Mouse (Mus musculus): ENCODE results near the gene Tmem199. TPM values are rescaled to one million over a fixed set of nuclear protein-coding genes. Genes with fewer than 3 reads are reported as not detected.
"Not testable (repeated sequence)": the region's sequence is repeated elsewhere in the genome, so short reads cannot be mapped to it uniquely, and the experiment has no call there.

Gene Tmem199
- polyA plus RNA-seq, 1 experiment from 2014 or later: 93.6 TPM

- peaks cover 44% of the 10 kb centered on the region for H3K36me3 ChIP-seq
- no peak for ATAC-seq (ENCODE audit: low FRiP score)
- no peak overlapping the region for H3K4me3 ChIP-seq
- no peak overlapping the region for H3K9ac ChIP-seq
- H3K4me2 ChIP-seq: no peak overlapping the region
- H3K27ac ChIP-seq: no peak overlapping the region
- 94% methylated on average over 7 of the region's 7 CpGs for WGBS
- H3K4me1 ChIP-seq (replicated peaks): peaks cover 11% of the 10 kb centered on the region
- H3K9me3 ChIP-seq: no peaks in the 10 kb centered on the region
- no peaks in the 10 kb centered on the region for H3K27me3 ChIP-seq
These were observed 32.6 kb upstream of the Tmem199 start for GRCm38 (mm10) chr11:78544449-78545111.

DNA sequence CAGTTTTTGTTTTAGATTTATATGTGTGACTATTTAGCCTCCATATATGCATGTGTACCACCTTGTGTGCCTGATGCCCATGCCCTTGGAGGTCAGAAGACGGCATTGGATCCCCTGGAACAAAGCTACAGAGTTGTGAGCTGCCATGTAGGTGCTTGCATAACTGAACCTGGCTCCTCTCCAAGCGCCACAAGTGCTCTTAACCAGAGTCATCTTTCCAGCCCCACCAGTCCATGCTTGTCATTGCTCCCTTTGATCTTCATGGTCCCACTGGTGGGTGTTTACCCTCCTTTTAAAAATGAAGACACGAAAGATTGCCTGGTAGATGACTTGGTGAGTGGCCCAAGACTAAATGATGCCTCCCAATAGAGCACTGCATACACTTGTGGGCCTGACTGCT, 28.4 kb upstream of the Tmem199 start:
- Histone ChIP-seq H3K27me3 (no peaks in the 10 kb centered on the region), H3K36me3 (peaks cover 53% of the 10 kb centered on the region), H3K27ac (no peak overlapping the region), H3K9me3 (no peaks in the 10 kb centered on the region), H3K4me1 (replicated peaks) (peaks cover 20% of the 10 kb centered on the region), H3K4me3 (no peak overlapping the region), H3K9ac (no peak overlapping the region), H3K4me2 (no peak overlapping the region)
- WGBS: 93% methylated on average over 3 of the region's 3 CpGs
- ATAC-seq (ENCODE audit: low FRiP score): no peak

DNA sequence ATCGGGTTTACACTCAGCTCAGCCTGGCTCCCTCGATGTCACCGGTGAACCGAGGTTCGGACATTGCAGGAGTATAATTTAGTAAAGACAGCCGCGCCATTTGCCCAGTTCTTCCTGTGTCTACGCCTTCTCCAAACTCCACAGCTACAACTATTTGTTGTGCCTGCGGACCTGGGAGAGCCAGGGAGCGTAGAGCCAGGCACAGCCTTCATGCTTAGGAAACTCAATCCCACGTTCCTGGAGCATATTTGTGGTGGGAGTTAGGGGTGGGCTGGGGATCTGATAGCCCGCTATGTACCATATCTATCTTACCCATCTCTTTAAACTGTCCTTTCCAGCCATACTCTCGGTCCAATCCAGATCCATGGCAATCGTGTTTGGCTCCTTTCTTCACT, 24.7 kb upstream of the Tmem199 start:
- no peak; the same call in 1 of the 2 replicates for ATAC-seq (ENCODE audit: low FRiP score)
- Histone ChIP-seq H3K9me3 (no peaks in the 10 kb centered on the region), H3K36me3 (peaks cover 33% of the 10 kb centered on the region), H3K27ac (peak overlapping the region; percentile 90), H3K4me1 (replicated peaks) (peaks cover 33% of the 10 kb centered on the region), H3K4me2 (peak overlapping the region; percentile 86), H3K9ac (peak overlapping the region; percentile 89), H3K27me3 (no peaks in the 10 kb centered on the region), H3K4me3 (peak overlapping the region; percentile 73)
- 2% methylated on average over 14 of the region's 14 CpGs for WGBS

GRCm38 (mm10) chr11:78536080-78536689, 24.2 kb upstream of the Tmem199 start, which contains the start of the genes Tnfaip1 and Ift20:
Tnfaip1 (minus strand) TSS chr11:78536332.
Ift20 (plus strand) TSS chr11:78536361.
- H3K9me3 ChIP-seq: no peaks in the 10 kb centered on the region
- WGBS: under 1% methylated on average over 52 of the region's 52 CpGs
- H3K36me3 ChIP-seq: peaks cover 30% of the 10 kb centered on the region
- H3K4me1 ChIP-seq (replicated peaks): peaks cover 33% of the 10 kb centered on the region
- peak within 1 kb of the TSS; percentile 86 for H3K4me2 ChIP-seq
- no peaks in the 10 kb centered on the region for H3K27me3 ChIP-seq
- peak within 1 kb of the TSS; percentile 95 for H3K27ac ChIP-seq
- H3K9ac ChIP-seq: peak within 1 kb of the TSS; percentile 89
- ATAC-seq (ENCODE audit: low FRiP score): peak; percentile 98
- peak within 1 kb of the TSS; percentile 73 for H3K4me3 ChIP-seq

DNA sequence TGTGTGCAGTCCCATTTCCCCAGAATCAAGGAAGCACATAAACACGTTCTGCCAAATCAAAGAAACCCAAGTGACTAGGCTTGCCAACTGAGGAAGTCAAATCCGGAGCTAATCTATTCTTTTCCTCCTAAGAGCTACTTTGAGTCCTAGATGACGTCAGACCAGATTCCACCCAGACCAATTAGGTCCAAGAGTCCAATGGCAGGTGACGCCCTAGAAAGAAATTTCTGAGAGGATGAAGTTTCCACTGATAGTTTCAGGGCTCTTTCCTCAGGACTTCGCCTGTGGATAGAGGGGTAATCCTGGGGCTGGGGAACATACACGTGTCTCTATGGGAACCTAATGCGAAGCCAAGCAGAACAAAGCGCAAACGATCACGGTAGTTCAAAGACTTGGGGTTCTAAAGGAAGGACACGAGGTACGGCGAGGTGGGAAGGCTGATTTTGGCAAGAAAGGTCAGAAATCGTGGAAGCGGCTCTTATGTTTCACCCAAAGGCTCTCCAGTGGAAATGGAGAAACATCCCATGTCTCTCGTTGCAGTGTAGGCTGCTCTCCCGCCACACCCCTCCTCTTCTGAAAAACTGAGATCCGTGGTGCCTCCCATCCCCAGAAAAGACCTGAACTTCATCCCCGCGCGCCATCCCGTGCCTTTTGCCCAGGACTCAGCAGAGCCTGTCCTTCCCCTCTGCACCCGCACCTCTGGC, 23.6 kb upstream of the Tmem199 start:
- Histone ChIP-seq H3K27me3 (no peaks in the 10 kb centered on the region), H3K4me2 (peak overlapping the region; percentile 78), H3K27ac (peak overlapping the region; percentile 95), H3K9me3 (no peaks in the 10 kb centered on the region), H3K36me3 (peaks cover 26% of the 10 kb centered on the region), H3K9ac (peak overlapping the region; percentile 85), H3K4me1 (replicated peaks) (peaks cover 33% of the 10 kb centered on the region), H3K4me3 (peak overlapping the region; percentile 73)
- under 1% methylated on average over 23 of the region's 23 CpGs for WGBS
- ATAC-seq (ENCODE audit: low FRiP score): peak; percentile 33; the same call in 1 of the 2 replicates

GRCm38 (mm10) chr11:78534516-78534915, 22.5 kb upstream of the Tmem199 start:
- H3K4me3 ChIP-seq: peak overlapping the region; percentile 73
- H3K4me2 ChIP-seq: peak overlapping the region; percentile 78
- ATAC-seq (ENCODE audit: low FRiP score): no peak
- H3K9ac ChIP-seq: peak overlapping the region; percentile 85; the same call in 1 of the 2 replicates
- no peaks in the 10 kb centered on the region for H3K9me3 ChIP-seq
- H3K27me3 ChIP-seq: no peaks in the 10 kb centered on the region
- H3K4me1 ChIP-seq (replicated peaks): peaks cover 33% of the 10 kb centered on the region
- WGBS: 95% methylated on average over 4 of the region's 4 CpGs
- H3K36me3 ChIP-seq: peaks cover 25% of the 10 kb centered on the region
- H3K27ac ChIP-seq: no peak overlapping the region

DNA sequence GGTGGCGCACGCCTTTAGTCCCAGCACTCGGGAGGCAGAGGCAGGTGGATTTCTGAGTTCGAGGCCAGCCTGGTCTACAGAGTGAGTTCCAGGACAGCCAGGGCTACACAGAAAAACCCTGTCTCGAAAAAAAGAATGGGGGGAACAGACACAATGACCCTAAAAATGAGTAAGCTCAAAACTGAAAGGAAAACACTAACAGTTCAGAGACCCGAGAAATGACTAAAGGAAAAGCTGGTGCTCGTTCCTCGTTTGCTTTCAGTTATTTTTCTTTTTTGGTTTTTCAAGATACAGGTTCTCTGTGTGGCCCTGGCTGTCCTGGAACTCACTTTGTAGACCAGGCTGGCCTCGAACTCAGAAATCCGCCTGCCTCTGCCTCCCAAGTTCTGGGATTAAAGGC, 19.5 kb upstream of the Tmem199 start:
- not testable (repeated sequence) for H3K4me3 ChIP-seq; H3K27ac ChIP-seq; H3K4me2 ChIP-seq; H3K9me3 ChIP-seq; H3K9ac ChIP-seq; H3K27me3 ChIP-seq; ATAC-seq (ENCODE audit: low FRiP score)
- Histone ChIP-seq H3K36me3 (peaks cover 42% of the 10 kb centered on the region), H3K4me1 (replicated peaks) (peaks cover 14% of the 10 kb centered on the region)
- 97% methylated on average over 10 of the region's 10 CpGs for WGBS

- no peaks in the 10 kb centered on the region for H3K9me3 ChIP-seq
- ATAC-seq (ENCODE audit: low FRiP score): no peak
- peaks cover 47% of the 10 kb centered on the region for H3K36me3 ChIP-seq
- peaks cover 14% of the 10 kb centered on the region for H3K4me1 ChIP-seq (replicated peaks)
- no peak overlapping the region for H3K9ac ChIP-seq
- H3K4me3 ChIP-seq: no peak overlapping the region
- 88% methylated on average over 6 of the region's 6 CpGs for WGBS
- peak overlapping the region; percentile 32 for H3K27ac ChIP-seq
- no peaks in the 10 kb centered on the region for H3K27me3 ChIP-seq
- H3K4me2 ChIP-seq: no peak overlapping the region
These were observed 19.1 kb upstream of the Tmem199 start for GRCm38 (mm10) chr11:78531046-78531445.

- H3K9me3 ChIP-seq: no peaks in the 10 kb centered on the region
- 88% methylated on average over 12 of the region's 12 CpGs for whole genome bisulfite sequencing
- no peak for ATAC-seq (ENCODE audit: low FRiP score)
- H3K4me3 ChIP-seq: no peak overlapping the region
- no peak overlapping the region for H3K4me2 ChIP-seq
- H3K27me3 ChIP-seq: no peaks in the 10 kb centered on the region
- peaks cover 10% of the 10 kb centered on the region for H3K4me1 ChIP-seq (replicated peaks)
- peaks cover 57% of the 10 kb centered on the region for H3K36me3 ChIP-seq
- H3K9ac ChIP-seq: 0 out of 2 replicates have a peak overlapping the region, but pooled peaks have one; percentile 24
- no peak overlapping the region for H3K27ac ChIP-seq
These were observed 18.0 kb upstream of the Tmem199 start for GRCm38 (mm10) chr11:78530001-78530400.

GRCm38 (mm10) chr11:78528714-78529113, 16.7 kb upstream of the Tmem199 start:
- Histone ChIP-seq H3K9me3 (no peaks in the 10 kb centered on the region), H3K4me2 (no peak overlapping the region), H3K36me3 (peaks cover 70% of the 10 kb centered on the region), H3K27me3 (no peaks in the 10 kb centered on the region), H3K27ac (no peak overlapping the region), H3K4me1 (replicated peaks) (0 out of 2 replicates have a peak, but pooled peaks cover 5% of the 10 kb centered on the region), H3K4me3 (no peak overlapping the region), H3K9ac (no peak overlapping the region)
- ATAC-seq (ENCODE audit: low FRiP score): no peak
- 83% methylated on average over 9 of the region's 9 CpGs for WGBS

DNA sequence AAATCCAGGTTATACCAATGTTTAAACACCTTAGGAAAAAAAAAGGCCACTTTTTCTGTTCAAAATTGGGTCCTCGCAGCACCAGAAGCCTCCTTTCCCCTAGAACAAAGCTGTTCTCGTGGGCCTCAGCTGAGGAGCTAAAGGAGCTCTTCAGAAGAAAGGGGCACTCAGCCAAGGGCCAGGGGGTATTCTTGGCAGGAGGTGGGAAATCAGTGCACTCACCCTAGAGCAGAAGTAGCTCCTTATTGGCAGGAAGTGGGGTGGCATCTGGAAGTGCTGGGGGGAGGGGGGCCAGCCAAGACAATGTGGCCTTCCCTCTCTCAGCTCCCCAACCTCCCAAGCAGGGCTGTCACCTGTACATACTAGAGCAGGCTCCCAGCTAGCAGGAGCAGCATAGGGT, 12.9 kb upstream of the Tmem199 start:
- ATAC-seq (ENCODE audit: low FRiP score): no peak
- peak overlapping the region; percentile 1; the same call in 1 of the 2 replicates for H3K27ac ChIP-seq
- 71% methylated on average over 2 of the region's 2 CpGs for WGBS

More for the DNA sequence above, 12.9 kb upstream of the Tmem199 start:
- Histone ChIP-seq H3K4me3 (no peak overlapping the region), H3K4me1 (replicated peaks) (0 out of 2 replicates have a peak, but pooled peaks cover 5% of the 10 kb centered on the region), H3K4me2 (no peak overlapping the region), H3K9me3 (no peaks in the 10 kb centered on the region), H3K27me3 (no peaks in the 10 kb centered on the region), H3K9ac (no peak overlapping the region; the same call in 1 of the 2 replicates), H3K36me3 (peaks cover 100% of the 10 kb centered on the region)
